Mouse (Mus musculus) left cerebral cortex, adult 8-10 months (tissue): ENCODE data around the gene Mvb12b. TPM values are rescaled to one million over a fixed set of nuclear protein-coding genes. Genes with fewer than 3 reads are reported as not detected.

Source experiments
- DNase-seq, 2 experiments: peaks; one replicate each; pipeline ENCODE4 v3.0.0; 2022; ENCODE audit warnings: low spot score in 2 of 2
- total RNA-seq, 4 experiments: library from RNA; stranded (reverse); gene quantifications; 2 replicates each; pipeline ENCODE4 v1.2.4; 2022

Gene Mvb12b
- total RNA-seq, 4 experiments from 2014 or later, result 76.9 to 87.4 (median 79.7) TPM

DNA sequence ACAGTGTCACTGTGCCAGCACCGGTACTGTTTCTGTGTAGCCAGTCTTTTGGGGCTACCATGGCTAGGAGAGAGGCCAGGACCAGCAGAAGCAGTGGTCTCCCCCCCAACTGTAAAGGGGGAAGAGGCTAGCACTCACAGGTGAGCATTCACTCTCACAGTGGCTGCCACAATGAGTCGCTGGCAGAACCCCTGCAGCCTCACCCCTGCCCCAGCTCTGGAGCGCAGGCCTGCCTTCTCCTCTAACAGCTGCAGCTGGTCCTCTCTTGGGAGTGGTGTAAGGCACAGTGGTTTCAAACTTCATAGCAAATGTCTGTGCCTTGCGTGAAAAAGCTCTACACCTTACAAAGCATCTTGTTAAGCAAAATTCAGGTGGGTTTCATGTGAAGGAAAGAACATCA, 70.7 kb downstream of the Mvb12b start:
- no peak for DNase-seq

- no peak for DNase-seq
Measured at GRCm38 (mm10) chr2:33814581-33814980, 73.2 kb downstream of the Mvb12b start.

DNA sequence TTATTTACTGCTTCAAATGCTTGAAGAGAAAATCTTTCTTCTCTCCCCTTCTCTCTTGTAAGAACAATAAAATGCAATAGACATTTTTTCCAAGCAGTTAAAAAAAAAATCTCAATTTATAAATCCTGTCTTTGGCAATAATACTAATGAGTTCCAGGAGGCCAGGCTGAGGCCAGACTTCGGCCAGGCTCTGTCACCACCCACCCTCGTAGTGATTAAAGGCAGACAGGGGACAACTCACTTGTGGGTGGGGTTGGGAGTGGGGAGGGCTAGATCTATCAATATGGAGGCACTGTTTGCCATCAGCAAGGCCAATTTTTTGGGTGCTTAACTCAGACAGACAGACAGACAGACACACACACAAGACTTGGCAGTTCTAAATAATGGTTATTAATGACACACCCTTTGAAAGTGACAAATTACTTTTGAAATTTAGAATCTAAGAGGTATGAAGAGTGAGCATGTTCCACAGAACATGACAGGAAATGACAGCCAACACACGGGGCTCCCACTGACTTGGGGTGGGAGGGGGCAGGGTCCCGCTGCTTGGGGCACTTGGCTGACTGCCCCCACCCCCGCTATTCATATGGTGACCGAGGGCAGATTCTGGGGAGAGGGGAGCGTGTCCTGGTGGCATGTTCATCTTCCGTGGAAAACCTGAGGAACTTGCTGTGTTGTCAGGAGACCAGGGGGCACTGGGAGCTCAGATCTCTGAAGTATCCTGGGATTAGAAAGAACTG, 74.1 kb downstream of the Mvb12b start:
- DNase-seq, result no peak

- DNase-seq, result no peak
Measured at GRCm38 (mm10) chr2:33812980-33813379, 74.8 kb downstream of the Mvb12b start.

GRCm38 (mm10) chr2:33811349-33811890, 76.3 kb downstream of the Mvb12b start:
- DNase-seq, result no peak

GRCm38 (mm10) chr2:33809081-33809480, 78.7 kb downstream of the Mvb12b start:
- no peak for DNase-seq

GRCm38 (mm10) chr2:33808032-33808431, 79.7 kb downstream of the Mvb12b start:
- DNase-seq, result no peak

- DNase-seq, result no peak
Measured at GRCm38 (mm10) chr2:33805640-33806039, 82.1 kb downstream of the Mvb12b start.

DNA sequence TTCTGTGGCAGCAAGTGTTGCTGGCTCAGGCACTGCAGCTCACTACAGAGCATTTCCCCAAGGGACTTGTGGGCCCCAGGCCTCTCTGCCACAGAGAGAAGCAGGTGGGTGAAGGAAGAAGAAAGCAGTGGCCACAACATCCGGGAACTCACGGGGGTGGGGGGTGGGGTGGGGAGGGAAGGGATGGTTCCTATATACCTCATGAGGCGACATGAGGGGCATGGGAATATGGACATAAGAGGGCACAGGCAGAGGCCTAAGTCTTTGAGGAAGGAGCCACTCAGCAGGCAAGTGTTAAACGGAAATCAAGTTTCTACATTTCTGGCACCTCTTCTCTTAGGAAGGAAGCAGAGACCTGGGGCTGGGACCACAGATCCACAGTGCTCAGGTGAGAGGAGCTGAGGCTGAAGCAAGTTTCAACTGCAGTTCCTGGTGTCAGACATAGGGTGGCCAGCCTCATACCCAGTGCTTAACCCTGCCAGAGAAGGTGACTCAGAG, 84.0 kb downstream of the Mvb12b start:
- DNase-seq, result no peak

DNA sequence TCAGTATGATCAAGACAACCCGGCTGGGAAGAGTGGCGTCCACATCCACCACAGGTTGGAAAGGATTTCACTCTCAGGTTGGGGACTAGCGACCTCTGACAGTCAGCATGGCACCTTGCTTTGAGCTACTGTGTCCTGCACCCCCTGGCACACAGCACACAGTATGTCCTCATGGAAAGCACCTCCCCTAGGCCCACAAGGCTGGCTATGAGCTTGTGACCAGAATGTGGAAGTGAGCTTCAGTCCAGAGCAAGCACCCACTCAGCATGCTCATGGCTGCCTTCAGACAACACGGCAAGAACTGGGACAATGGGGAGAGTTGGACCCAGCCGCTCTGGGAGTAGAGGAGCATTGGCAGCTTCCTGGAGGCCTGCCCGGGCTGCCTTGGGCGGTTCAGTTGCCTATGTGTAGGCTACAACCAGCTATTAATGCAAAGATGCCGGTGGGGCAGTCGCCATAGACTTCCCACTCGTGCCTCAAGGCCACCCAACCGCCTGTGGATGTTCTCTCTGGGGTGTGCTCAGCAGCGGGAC, 84.6 kb downstream of the Mvb12b start:
- no peak for DNase-seq

- DNase-seq, result no peak
Measured at GRCm38 (mm10) chr2:33801760-33802159, 86.0 kb downstream of the Mvb12b start.

DNA sequence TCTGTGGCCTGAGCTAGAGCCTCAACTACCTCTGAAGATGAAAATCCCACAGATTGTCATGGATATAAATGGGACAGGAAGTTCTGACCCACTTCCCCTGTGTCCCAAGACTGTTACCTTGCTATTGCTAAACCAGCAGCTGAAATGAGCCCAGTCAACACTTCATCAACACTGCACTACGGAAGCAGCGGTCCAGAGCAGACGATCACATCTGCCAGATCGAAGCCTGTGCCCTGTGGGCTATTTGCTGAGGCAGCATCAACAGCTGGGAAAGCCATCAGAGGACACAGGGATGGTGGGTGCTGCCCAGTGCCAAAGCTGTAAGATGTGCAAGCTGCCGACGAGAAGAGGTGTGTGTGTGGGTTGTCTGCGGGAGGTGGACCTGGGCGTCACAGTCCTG, 86.4 kb downstream of the Mvb12b start:
- no peak for DNase-seq

- DNase-seq, result no peak
Measured at GRCm38 (mm10) chr2:33800221-33800620, 87.5 kb downstream of the Mvb12b start.

DNA sequence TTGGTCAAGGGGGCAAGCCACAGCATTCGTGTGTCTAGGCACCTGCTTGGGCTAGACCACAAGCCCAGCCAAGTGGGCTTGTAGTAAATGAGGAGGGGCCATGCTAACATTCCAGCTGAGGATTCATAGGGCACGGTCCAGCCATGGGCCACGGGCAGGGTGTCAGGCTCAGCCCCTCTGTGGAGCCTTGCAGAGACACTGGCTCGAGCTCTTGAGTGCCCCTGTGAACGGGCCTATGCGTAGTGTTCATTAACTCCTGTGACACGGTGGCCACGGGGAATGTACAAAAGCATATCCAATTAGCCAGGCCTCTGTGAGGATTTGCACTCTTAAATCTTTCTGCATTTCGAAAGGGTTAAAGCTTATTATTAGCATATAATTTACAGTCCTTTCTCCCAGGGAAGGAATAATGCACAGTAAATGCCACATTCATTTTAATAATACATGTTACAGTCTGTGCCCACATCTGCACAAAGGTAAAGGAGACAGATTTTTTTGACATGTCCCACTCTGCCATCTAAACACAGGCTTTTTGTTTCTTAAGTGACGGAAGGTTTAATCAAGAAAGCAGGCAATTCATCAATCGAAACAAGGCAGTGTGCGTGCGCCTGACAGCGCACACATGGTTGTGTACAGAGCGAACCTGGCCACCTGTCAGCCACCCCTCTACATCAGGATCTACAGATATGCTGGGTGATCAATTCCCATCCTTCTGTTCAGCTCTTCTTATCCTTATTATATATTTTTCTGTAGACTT, 91.9 kb downstream of the Mvb12b start:
- no peak for DNase-seq

DNA sequence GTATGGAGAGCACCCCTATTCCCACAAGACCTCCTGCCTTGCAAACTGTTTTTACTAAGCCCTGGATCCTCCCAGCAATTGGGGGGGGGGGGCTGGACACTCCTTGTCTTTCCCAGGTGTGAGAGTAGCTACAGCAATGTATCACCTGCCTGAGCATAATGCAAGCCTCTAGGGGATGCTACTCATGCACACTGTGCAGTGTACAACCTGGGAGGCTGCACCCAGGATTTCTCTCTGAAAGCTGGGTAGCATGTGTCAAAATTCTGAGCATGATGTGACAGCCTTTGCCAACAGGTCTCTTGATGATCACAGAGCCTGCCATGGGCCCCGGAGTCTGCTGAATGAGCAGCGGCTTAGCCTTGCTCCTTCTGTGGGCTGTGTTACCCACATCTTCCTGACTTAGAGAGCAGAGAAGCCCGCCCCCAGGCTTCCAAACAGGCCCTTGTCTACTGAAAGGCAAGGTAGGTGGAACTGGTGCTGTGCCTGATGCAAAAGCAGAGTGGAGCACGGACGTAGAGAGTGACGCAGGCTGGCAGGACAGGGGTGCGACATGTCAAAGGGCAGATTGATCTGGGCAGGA, 92.7 kb downstream of the Mvb12b start:
- peak; percentile 39 to 76 for DNase-seq

GRCm38 (mm10) chr2:33794483-33794882, 93.3 kb downstream of the Mvb12b start:
- DNase-seq, result peak; percentile 51 to 82

- no peak for DNase-seq
Measured at GRCm38 (mm10) chr2:33790301-33790700, 97.4 kb downstream of the Mvb12b start.

DNA sequence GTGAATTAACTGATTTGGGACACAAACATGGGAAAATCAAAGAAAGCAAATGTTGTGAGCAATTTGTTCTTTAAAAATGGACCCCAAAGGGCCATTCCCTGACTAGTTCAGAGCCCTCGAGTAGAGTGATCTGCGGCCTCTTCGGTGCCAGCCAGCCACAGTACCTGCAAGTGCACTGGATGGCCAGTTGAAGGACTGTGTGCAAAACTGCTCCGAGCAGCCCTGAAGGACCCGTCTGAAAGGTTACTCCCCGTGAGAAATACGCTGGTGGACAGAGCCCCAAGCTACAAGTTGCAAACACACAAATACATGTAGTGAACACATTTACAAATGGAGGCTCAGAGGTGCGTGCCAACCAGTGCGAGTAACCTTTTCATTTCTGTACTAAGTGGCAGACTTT, 98.0 kb downstream of the Mvb12b start:
- no peak for DNase-seq

GRCm38 (mm10) chr2:33789279-33789678, 98.5 kb downstream of the Mvb12b start:
- no peak for DNase-seq

DNA sequence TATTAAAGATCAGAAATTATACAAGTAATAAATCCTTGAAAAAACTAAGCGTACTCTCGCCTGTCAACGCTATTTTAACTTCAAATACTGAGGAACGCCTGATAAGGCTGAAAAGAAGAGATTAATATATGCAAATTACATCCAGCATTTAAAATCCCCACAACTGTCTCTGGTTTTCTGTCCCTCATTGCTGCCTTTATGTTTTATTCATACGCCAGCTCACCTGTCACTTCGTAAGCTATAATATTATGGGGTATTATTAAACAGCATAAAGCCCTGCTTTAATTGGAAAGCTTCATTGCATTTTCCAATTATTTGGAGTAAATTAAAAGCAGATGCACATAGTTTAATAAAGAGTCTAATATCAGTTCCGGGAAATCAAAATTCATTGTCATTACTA, 98.9 kb downstream of the Mvb12b start:
- DNase-seq, result no peak

- DNase-seq, result no peak
Measured at GRCm38 (mm10) chr2:33788131-33788530, 99.6 kb downstream of the Mvb12b start.

- DNase-seq, result no peak
Measured at GRCm38 (mm10) chr2:33786064-33786463, 101.7 kb downstream of the Mvb12b start.
